Mouse (Mus musculus): ENCODE data around the gene Mettl8. TPM values are rescaled to one million over a fixed set of nuclear protein-coding genes. Genes with fewer than 3 reads are reported as not detected.

Mettl8 gene
- polyA plus RNA-seq, 1 experiment from 2014 or later, result 22.9 TPM

- WGBS, result 83% methylated on average over 4 of the region's 4 CpGs
- no peaks in the 10 kb centered on the region for H3K9me3 ChIP-seq (replicated peaks)
- no peaks in the 10 kb centered on the region for H3K27me3 ChIP-seq (ENCODE audit: low read depth, poor library complexity, severe bottlenecking)
- H3K36me3 ChIP-seq, result no peaks in the 10 kb centered on the region
- no peak for DNase-seq (ENCODE audit: low spot score)
- no peaks in the 10 kb centered on the region for H3K4me1 ChIP-seq
- no peak overlapping the region for H3K27ac ChIP-seq
- H3K4me3 ChIP-seq, result no peak overlapping the region
Observed at GRCm38 (mm10) chr2:70932965-70933364, 122.4 kb downstream of the Mettl8 start.

- no peak overlapping the region for H3K27ac ChIP-seq
- no peak for DNase-seq (ENCODE audit: low spot score)
- no peak overlapping the region for H3K4me3 ChIP-seq
- H3K36me3 ChIP-seq, result no peaks in the 10 kb centered on the region
- H3K9me3 ChIP-seq (replicated peaks), result no peaks in the 10 kb centered on the region
- H3K27me3 ChIP-seq (ENCODE audit: low read depth, poor library complexity, severe bottlenecking), result no peaks in the 10 kb centered on the region
- no peaks in the 10 kb centered on the region for H3K4me1 ChIP-seq
- 94% methylated on average over 11 of the region's 11 CpGs for WGBS
Observed at GRCm38 (mm10) chr2:70930631-70931288, 124.6 kb downstream of the Mettl8 start.

DNA sequence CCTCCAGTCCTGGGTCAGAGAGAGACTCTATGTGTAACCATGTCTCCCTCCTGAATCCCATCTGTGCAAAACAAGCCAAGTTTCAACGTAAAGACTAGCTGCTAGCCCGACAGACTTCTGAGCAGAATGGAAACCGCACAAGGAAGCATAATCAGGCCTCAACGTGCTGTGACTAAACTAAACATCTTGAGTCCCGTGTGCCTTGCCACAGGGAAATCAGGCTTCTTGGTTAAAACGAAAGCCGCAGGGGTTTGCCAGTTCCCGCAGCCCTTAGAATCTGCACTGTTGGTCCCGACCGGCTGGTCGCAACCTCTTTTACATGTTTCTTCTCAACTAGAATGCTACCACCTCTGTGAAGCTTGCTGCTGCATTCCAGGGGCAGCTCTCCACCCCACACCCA lies 125.7 kb downstream of the Mettl8 start:
- no peaks in the 10 kb centered on the region for H3K27me3 ChIP-seq (ENCODE audit: low read depth, poor library complexity, severe bottlenecking)
- no peaks in the 10 kb centered on the region for H3K36me3 ChIP-seq
- 85% methylated on average over 11 of the region's 11 CpGs for WGBS
- H3K4me1 ChIP-seq, result no peaks in the 10 kb centered on the region
- no peak overlapping the region for H3K4me3 ChIP-seq
- H3K9me3 ChIP-seq (replicated peaks), result no peaks in the 10 kb centered on the region
- DNase-seq (ENCODE audit: low spot score), result no peak
- no peak overlapping the region for H3K27ac ChIP-seq

DNA sequence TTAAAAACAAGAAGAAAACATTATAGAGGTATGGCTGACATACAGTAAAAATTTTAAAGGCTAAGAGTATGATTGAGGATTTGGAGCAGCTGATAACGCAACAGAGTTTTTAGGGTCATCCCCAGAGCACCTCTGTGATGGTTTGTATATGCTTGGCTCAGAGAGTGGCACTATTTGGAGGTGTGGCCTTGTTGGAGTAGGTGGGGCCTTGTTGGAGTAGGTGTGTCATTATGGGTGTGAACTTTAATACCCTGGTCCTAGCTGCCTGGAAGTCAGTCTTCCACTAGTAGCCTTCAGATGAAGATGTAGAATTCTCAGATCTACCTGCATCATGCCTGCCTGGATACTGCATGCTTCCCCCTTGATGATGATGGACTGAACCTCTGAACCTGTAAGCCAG lies 131.3 kb downstream of the Mettl8 start:
- H3K4me1 ChIP-seq, result peaks cover 10% of the 10 kb centered on the region
- no peak overlapping the region for H3K4me3 ChIP-seq
- no peak for DNase-seq (ENCODE audit: low spot score)
- no peaks in the 10 kb centered on the region for H3K9me3 ChIP-seq (replicated peaks)
- no peaks in the 10 kb centered on the region for H3K36me3 ChIP-seq
- H3K27ac ChIP-seq, result no peak overlapping the region
- WGBS, result 92% methylated on average over 1 of the region's 1 CpGs
- no peaks in the 10 kb centered on the region for H3K27me3 ChIP-seq (ENCODE audit: low read depth, poor library complexity, severe bottlenecking)

GRCm38 (mm10) chr2:70922814-70923213 lies 132.6 kb downstream of the Mettl8 start:
- Histone ChIP-seq H3K9me3 (replicated peaks) (no peaks in the 10 kb centered on the region), H3K27ac (no peak overlapping the region), H3K4me3 (no peak overlapping the region), H3K27me3 (ENCODE audit: low read depth, poor library complexity, severe bottlenecking) (no peaks in the 10 kb centered on the region), H3K4me1 (peaks cover 10% of the 10 kb centered on the region), H3K36me3 (no peaks in the 10 kb centered on the region)
- no peak for DNase-seq (ENCODE audit: low spot score)
- WGBS, result 81% methylated on average over 6 of the region's 6 CpGs

DNA sequence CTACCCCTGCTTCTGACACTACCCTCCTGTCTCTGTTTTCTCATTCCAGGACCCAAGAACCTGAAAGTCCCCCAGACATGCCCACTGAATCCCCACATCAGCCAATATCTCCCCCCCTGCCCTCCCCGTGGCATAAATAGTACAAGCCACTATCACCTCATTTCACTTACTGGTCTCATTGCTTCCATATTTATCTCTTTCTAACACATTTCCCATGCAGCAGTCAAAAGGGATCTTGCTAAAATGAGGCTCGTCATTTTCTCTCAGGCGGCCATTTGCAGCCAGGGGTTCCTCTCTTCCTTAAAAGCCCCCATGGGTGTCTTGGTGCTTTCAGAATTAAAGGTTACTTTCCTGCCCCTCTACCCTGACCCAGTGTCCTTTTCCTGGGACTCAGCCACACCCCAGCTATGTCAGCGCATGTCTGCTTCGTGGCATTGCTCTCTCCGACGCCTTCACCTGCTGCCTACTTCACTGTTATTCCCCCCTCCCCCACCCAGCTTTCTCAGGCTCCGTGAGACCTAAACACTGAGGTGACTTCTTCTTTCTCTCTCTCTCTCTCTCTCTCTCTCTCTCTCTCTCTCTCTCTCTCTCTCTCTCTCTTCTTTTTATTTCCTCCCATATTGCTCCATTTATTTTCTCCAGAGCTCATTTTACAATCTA lies 134.3 kb downstream of the Mettl8 start:
- WGBS, result 57% methylated on average over 8 of the region's 8 CpGs
- no peaks in the 10 kb centered on the region for H3K36me3 ChIP-seq
- peaks cover 10% of the 10 kb centered on the region for H3K4me1 ChIP-seq
- no peak overlapping the region for H3K4me3 ChIP-seq
- no peaks in the 10 kb centered on the region for H3K9me3 ChIP-seq (replicated peaks)
- DNase-seq (ENCODE audit: low spot score), result no peak
- no peaks in the 10 kb centered on the region for H3K27me3 ChIP-seq (ENCODE audit: low read depth, poor library complexity, severe bottlenecking)
- no peak overlapping the region for H3K27ac ChIP-seq

GRCm38 (mm10) chr2:70919913-70920522 lies 135.4 kb downstream of the Mettl8 start:
- no peak overlapping the region for H3K4me3 ChIP-seq
- peaks cover 10% of the 10 kb centered on the region for H3K4me1 ChIP-seq
- 75% methylated on average over 2 of the region's 2 CpGs for WGBS
- H3K27ac ChIP-seq, result no peak overlapping the region
- no peaks in the 10 kb centered on the region for H3K9me3 ChIP-seq (replicated peaks)
- H3K36me3 ChIP-seq, result no peaks in the 10 kb centered on the region
- H3K27me3 ChIP-seq (ENCODE audit: low read depth, poor library complexity, severe bottlenecking), result no peaks in the 10 kb centered on the region
- no peak for DNase-seq (ENCODE audit: low spot score)

GRCm38 (mm10) chr2:70918516-70918915 lies 136.9 kb downstream of the Mettl8 start:
- H3K9me3 ChIP-seq (replicated peaks), result no peaks in the 10 kb centered on the region
- H3K27ac ChIP-seq, result no peak overlapping the region
- H3K4me1 ChIP-seq, result peaks cover 10% of the 10 kb centered on the region
- H3K4me3 ChIP-seq, result no peak overlapping the region
- no peaks in the 10 kb centered on the region for H3K27me3 ChIP-seq (ENCODE audit: low read depth, poor library complexity, severe bottlenecking)
- 91% methylated on average over 2 of the region's 2 CpGs for WGBS
- H3K36me3 ChIP-seq, result no peaks in the 10 kb centered on the region
- no peak for DNase-seq (ENCODE audit: low spot score)

Other genes with a start within 250 kb of the Mettl8 start
- 27.6 and 28.0 TPM in 2 replicates for gene Tlk1, start 229.9 kb downstream of the Mettl8 start, polyA plus RNA-seq (2016; fragmentation: Nextera tagmentation; extraction: Ambion mirVana)
- 30.6 and 31.1 TPM in 2 replicates for gene Dcaf17, start 255 bp downstream of the Mettl8 start, polyA plus RNA-seq (2016; fragmentation: Nextera tagmentation; extraction: Ambion mirVana)
- 0.15 and 0.48 TPM in 2 replicates for gene Cybrd1, start 62.3 kb upstream of the Mettl8 start, polyA plus RNA-seq (2016; fragmentation: Nextera tagmentation; extraction: Ambion mirVana)
- 83.3 and 95.3 TPM in 2 replicates for gene Dync1i2, start 156.1 kb upstream of the Mettl8 start, polyA plus RNA-seq (2016; fragmentation: Nextera tagmentation; extraction: Ambion mirVana)